Mouse (Mus musculus): ENCODE measurements around the gene Fam229a.
A peak's percentile ranks its signal among the peaks of the same experiment; 100 is the strongest.

Gene Fam229a

DNA sequence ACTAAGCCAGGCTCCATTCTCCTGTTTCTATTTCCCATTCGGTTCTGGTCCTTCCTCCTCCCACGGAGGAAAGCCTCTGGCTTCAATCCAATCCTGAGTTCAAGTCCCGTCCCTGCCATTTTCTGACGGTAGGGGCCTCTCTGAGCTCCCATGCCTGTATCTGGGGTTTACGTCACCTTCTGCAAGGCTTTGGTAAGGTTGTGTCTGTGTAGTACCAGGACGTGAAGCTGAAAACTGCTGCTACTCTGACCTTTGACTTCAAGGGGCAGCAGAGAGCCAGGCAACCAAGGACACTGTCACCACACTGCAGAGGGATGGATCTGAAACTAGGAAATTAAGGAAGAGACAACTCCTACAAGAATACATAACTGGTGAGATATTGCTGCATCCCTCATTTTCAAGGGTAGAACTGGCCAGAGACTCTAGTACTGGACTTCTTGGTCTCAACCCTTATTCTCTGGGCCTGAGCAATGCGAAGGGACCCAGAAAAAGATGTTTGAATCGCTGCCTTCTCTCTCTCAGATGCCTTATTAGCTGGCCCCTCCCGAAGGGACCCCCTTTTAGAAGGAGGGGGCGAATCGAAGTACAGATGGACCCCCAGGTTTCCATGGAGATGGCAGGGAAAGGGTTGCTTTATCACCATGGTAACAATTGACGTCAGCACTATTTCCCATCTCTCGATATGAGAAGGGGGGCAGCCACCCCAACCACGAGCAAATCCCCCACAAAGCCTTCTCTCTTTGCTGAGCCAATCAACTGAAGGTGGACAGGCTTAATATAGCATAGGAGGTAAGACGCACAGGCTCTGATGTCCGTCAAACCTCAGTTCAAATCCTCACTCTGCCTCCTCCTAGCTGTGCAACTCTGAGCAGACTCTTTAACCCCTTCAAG, 4.9 kb downstream of the Fam229a start:
- peak; percentile 42 for DNase-seq (ENCODE audit: low read depth)

DNA sequence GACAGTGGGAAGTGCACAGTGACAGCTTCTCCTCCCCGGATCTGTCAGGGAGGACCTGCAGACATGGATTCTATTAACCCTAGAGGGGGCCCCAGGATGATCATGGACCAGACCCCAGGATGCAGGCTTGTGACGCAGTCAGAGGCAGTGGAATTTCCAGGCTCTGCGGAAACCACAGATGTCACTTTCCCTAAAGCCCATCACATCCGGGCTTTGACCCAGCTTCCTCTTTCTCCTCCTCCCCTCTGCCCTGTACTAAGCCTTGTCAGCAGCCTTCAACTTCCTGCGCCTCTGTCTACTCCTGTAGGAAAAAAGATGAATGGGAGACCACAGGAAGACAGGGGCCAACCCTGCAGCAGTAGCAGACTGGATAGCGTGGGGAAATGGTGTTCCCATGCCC, 5.6 kb downstream of the Fam229a start:
- peak; percentile 46 for DNase-seq (ENCODE audit: low read depth)

DNA sequence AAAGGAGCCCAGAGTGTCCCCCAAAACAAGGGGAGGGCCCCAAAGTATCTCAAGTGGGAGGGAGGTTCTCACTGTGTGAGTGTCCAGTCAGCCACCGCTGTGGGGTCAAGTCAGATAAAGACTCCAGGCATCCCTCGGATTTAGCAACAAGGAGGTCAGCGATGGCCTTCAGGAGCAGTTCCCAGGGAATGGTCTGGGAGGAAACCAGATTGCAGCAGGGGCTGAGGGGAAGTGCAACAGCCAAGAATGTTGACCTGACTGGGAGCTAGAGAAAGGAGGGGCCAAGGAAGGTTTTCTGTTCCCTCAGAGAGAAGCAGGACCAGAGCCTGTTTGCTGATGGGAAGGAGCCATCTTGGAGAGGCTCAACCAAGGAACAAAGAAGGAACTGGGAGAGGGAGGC, 8.0 kb downstream of the Fam229a start:
- no peak for DNase-seq (ENCODE audit: low read depth)

DNA sequence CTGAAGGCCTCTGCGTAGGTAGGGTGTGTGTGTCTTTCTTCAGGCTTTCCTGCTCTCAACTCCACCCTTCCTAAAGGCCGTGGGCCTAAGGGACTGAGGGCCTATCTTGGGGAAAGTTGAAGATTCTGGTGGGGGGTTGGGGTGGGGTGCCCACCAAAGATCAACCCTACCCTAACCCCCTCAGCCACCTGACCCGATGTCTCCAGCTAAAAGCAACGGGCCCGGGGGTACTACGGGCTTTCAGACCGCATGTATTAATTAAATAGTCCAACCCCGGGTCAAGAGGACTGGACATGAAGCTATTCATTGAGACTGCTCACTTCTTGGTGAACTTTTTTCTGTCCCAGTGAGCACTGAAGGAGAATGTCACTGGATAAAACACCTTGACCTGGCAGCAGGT, 9.0 kb downstream of the Fam229a start:
- no peak for DNase-seq (ENCODE audit: low read depth)

DNA sequence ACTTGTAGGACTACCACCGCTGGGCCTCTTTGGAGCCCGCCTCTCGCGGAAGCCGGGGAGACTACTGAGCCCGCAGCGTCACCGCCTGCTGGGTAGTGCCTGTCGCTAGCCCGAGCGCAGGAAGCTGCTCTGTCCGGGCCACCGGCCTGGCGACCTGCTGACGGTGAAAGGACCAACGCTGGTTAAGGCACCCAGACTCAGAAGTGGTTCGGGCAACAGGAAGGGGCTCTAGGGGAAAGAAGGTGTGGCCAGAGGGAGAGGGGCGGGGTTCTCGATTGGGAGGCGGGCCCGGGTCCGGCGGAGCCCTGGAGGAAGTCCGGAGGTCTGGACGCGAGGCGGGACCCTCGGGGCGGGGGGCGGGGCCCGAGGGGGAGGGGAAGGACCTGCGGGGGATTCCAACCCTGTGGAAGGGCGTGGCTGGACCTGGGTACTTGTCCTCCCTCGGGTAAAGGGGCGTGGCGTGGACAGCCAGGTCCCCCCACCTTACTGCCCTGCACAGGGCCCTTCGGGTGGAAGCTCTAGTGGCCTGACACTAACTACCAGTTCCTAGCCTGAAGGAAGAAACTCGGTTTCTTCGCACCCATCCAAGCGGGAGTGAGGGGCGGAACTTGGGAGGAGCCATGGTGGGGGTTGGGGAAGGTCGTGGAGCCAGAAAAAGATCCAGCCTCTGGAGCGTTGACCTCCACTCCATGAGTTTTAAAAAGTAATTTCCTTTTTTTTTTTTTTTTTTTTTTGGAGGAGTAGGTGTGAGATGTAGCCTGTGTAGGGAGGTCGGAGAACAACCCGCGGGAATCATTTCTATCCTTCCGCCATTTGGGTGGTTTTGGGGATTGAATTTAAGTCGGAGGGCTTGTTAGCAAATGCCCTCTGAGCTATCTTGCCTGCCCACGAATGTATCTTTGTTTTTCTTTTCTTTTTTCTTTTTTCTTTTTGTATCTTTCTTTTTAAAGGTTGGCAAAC, 9.9 kb downstream of the Fam229a start:
- DNase-seq (ENCODE audit: low read depth), result peak; percentile 74

DNA sequence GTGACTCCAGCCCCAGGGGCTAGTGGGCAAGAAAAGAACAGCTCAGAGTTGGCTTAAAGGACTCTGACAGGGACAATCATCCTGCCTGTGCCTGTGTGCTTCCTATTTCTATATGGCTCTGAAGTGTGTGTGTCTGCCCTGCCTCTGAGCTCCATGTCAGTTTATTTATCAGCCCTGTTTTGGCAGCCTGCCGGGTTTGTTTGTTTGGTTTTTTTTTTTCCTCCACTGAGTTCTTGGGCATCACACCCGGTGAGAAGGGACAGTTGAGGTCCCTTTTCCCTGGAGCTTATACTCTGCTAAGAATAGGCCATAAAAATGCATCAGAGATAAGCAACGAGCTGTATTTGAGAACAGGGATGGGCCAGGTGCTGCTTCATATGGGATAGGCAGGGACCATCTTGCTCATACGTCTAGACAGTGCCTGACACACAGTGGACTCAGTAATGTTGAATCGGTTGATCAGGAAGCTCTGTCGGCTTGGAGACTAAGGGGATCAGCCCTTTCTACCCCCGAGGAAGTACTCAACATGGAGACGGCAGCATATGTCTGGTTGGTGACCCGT, 11.4 kb downstream of the Fam229a start:
- DNase-seq (ENCODE audit: low read depth), result no peak

DNA sequence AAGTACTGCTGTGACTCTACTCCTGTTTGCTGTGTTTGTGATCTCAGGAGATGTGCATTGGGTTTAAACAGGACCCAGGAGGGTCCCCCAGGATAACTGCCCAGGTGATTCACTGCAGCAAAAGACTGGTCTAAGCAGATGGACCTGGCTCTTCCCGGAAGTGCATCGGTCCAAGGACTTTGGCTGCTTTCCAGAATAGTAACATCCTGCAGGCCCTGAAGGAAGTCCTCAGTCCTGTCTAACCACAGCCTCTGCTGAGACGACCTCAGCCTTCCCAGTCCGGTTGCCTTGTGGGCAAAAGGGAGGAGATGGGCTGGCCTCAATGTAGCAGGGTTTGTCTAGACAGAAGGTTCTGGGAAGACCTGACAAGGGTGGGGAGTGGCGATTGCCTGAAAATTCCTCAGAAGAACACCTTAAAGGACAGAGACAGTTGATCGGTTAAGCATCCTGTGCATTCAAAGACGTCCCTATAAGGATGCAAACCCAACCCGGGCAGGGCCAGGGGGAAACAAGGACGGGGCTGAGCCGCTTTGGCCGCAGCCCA, 12.0 kb downstream of the Fam229a start:
- DNase-seq (ENCODE audit: low read depth), result no peak

DNA sequence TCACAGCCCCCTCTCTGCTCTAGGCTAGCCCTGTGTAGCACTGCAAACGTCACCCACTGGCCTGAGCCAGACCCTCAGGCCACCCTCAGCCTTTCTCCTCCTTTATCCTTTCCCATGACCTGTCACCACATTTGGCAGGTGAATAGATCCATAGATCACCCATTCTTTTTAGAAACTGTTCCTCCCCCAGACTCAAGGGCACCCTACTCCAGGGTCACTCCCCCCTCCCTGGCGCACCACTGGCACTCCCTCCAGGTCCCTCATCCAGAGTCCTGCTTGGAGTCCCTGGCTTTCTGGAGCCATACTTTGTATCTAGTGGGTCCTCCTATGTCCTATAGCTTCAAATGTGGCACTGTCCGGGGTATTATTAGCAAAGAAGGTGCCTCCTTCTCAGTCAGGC, 14.5 kb downstream of the Fam229a start:
- DNase-seq (ENCODE audit: low read depth), result no peak

DNA sequence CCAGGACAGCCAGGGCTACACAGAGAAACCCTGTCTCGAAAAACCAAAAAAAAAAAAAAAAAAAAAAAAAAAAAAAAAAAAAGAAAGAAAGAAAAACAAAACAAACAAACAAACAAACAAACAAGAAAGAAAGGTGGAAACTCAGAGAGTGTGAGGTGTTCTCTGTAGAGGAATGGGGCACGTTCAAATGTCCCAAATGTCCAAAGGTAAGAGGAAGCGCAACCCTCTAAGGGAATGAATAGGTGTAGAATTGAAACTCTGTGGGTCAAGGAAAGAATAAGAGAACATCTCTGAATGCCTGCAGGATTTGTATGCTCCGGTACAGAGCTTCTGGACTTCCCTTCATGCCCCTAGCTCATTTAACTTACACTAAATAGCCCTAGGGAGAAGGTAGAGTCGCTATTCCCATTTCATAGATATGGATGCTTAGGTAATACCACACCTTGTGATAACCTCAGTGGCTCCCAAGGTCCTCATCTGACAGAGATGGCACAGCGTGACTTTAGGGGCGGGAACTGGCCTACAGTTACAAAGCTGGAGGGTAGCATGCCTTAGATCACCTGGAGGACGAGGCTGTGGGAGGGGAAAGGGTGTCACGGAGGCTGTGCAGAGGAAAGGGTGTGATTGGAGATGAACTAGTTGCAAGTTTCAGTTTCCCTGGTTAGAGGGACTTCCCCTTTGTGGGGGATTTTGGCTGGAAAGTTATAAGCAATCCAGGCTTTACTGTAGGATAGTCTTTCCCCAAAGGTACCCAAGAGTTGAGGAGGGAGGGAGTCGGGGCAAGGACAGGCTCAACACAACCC, 16.6 kb downstream of the Fam229a start:
- DNase-seq (ENCODE audit: low read depth), result peak; percentile 36

DNA sequence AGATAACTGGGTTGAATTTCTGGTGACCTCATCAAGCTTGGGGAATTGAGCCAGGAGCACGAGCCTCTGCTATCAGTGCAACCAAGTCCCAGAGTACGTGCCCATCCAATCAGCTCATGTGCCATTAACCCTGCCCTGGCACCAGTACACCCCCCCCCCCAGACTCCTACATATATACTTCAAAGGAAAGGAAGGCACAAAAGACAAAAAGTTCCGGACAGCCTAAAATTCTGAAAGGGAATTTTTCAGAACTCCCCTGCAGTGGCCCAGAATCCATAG, 17.2 kb downstream of the Fam229a start:
- DNase-seq (ENCODE audit: low read depth), result no peak

DNA sequence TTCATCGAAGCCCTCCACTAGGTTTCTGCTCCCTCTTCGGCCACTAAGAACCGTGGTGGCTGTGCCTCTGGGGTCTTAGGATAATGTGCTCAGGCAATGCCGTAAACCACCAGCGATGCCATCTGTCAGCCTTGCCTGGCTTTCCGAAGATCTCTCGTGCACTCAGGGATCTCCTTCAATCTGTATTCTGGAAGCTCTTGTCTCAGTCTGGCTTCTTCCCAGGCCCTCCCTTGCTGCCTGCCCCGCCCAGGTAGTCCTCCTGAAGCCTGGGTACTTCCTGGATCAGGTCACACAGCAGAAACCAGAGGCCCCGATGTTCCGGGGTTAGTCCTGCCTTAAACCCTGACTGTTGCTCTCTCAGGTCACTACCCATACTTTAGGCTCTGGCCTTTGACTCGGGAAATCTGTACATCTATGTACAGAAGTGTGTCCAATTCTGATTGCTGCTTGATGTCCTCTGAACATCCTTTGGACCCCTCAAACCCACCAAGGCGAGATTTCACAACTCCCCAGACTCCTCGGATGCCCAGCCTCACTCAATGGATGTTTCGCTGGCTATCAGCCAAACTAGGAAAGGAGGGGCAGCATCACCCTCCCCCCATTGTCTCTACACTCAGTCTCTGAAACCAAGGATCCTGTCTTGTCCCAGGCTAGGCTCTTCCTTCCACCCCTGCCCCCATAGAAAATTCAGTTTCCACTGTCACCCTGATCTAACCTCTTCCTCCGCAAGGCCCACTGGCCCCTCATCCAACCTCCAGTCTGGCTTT, 18.0 kb downstream of the Fam229a start:
- no peak for DNase-seq (ENCODE audit: low read depth)

DNA sequence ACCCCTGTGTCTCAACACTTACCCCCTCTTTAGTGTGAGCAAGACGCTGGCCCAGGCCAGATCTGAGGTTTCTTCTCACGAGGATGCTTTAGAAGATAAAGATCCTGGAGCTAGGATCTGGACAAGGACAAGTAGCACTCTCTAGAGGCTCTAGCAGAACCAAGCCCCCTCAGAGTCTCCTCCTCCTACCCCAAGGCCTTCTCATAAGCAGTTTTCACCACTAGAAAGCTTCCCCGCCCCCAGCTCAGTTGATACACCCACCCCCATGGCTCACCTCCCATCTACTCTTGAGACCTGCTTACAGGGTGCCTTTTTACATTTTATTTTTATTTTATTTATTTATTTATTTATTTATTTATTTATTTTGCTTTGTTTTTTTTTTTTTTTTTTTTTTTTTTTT, 18.7 kb downstream of the Fam229a start:
- DNase-seq (ENCODE audit: low read depth), result no peak

DNA sequence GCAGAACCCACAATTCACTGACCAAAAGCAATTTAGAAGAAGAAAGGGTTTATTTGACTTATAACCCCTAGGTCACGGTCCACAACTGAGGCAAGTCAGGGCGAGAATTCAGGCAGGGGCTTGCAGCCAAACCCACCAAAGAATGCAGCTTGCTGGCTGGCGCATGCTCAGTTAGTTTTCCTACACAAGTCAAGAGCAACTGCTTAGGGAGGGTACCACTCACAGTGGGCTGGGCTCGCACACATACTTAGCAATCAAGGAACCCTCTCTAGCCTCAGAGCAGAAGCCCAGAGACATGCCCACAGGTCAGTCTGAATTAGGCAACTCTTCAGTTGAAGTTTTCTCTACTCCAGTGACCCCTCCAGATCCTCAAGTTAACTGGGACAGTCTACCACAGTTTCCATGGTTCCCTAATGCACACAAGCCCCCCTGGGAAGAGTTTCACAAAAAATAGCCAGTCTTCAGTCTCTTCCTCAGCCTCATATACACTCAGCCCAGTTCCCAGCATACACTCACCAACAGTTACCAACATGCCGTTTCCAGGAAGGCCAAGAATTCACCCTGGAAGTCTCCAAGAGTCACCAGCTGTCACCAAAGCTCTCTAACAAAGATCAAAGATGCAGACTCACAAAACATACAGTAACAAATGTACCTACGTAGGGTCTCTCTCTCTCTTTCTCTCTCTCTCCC, 19.9 kb downstream of the Fam229a start:
- DNase-seq (ENCODE audit: low read depth), result no peak

DNA sequence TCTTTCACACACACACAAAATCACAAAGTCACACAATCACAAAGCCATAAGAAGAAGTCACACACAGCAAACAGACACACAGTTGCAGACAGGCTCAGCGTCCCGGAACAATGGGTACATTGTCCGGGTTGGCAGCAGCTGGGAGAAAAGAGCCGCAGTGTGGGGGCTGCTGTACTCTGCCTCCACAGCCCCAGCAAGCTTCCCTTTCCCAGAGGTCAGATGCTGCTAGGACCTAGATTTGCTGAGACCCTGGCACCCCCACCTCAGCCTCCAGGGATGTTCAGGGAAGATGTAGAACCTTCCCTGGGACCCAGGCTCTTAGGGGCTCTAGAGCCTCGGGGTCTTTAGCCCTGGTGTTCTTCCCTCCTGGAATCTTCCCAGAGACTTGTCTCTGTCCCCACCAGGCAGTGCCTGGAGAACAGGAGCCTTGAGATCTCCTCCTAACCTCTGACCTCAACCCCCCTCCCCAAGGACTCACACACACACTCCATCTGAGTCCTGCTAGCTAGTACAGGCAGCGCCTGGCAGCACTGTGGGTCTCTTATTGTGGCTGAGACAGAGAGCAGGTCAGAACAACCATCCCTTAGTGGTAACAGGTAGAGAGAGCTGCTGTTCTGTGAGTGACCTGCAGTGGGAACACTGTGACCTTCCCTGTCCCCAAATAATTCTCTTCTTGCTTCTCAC, 20.6 kb downstream of the Fam229a start:
- no peak for DNase-seq (ENCODE audit: low read depth)

DNA sequence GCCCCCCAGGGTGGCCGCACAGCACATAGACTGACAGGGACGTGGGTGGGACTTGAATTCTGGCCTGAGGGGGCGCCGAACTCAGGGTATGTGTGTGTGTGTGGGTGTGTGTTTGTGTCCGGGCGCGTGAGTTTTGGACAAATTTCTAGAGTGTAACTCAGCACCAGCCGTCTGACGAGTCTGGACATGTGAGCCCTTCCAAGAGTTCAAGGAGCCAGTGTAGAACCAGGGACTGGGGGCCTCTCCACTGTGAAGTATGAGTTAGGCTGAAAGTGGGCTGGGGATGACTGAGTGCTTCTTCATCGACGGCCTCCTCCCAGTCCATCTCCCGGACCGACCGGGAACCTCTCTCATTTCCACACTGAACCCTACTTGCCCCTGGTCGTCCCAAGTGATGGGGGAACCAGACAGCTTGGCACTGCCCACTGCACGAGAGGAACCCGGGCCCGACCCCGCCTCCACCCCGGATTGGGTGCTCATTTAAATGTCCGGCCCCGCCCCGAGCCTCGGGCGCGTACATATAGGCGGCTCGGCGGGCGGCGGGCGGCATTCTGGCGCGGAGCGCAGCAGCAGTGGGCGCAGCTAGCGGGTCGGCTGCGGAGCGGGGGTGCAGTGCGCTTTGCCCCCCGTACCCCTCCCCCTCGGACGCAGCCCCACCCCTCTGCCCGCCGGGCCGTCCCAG, 22.2 kb downstream of the Fam229a start, which contains the start of gene Marcksl1:
Marcksl1 (plus strand) TSS at position 496 of the 682 bp plus-strand sequence.
- peak; percentile 81 for DNase-seq (ENCODE audit: low read depth)

DNA sequence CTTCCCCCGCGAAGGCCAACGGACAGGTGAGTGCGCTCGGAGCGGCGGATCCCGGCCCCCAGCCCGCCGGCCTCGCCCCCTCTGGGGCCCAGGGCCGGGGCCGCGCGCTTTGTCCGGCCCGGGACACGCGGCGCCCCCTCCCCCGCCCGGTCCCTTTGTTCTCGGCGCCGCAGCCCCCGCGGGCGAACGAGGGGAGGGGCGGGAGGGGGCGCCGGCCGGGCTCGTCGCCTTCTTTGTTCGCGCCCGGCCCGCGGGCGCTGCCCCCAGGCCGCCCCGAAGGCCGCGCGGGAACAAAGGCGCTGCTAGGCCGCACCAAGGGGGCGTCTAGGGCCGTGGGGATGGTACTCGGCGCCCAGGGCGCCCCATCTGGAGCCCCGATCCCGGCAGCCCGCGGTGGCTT, 22.9 kb downstream of the Fam229a start:
- DNase-seq (ENCODE audit: low read depth), result no peak

DNA sequence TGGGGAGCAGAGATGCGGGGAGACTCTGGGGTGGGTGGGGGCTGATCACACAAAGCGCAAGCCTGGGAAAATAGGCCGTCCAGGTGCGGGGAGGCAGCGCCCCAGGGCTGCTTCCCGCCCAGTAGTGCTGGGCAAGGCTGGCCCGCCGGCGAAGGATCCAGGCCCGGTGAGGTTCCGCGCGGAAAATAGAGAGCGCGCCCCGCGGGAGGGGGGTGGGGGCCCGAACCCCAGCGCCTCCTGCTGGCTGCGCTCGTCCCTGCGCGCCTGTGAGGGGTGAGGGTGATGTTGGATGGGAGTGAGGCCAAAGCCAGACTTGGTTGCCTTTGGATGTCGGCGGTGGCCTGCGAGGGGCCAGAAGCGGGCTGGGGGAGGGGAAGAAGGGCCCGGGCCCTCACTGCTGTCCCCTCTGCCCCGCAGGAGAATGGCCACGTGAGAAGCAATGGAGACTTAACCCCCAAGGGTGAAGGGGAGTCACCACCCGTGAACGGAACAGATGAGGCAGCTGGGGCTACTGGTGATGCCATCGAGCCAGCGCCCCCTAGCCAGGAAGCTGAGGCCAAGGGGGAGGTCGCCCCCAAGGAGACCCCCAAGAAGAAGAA, 23.4 kb downstream of the Fam229a start:
- peak; percentile 81 for DNase-seq (ENCODE audit: low read depth)

DNA sequence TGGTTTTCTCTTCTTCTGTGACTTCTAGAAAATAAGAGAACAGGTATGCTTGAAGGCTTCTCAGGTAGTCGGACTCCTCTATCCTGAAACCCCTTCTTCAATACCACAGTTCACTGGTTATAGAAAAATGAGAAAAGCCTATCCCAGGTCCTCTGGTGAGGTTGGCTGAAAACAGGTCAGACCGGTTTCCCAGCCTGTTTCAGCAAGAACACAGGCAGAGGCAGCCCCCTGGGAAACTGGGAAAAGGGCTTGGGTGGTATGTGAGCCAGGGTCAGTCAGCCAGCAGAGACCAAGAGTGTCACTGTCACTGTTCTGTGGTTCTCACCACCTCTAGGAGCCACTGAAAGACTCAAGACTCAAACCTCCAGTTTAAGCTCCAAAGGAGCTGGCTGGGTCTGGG, 25.9 kb downstream of the Fam229a start:
- DNase-seq (ENCODE audit: low read depth), result no peak

DNA sequence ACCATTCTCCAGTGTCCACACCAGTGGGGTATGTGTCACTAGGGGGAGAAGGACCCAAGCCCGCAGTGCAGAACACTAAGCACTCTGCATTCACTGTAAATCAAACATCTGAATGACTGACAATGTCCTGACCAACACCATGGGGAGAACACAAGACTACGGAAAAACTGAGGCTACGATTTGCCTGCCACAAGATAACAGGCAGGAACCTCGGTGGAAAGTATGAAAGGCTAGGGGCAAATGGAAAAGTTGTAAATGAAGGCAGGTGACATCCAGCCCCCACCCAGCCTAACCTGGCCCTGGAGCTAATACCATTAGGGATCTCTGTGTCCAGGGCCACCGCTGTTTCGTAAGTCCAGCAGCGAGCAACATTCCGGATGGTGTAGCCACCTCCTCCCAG, 27.5 kb downstream of the Fam229a start:
- DNase-seq (ENCODE audit: low read depth), result no peak

All from naive thymus-derived CD4-positive, alpha-beta T cell, adult 2 months (primary cell).